Mouse (Mus musculus): ENCODE measurements at regions not wholly inside any gene's neighbourhood (a gene's known extent, or its start where the extent isn't known, plus 50 kb on each side); places are given as distances from the start of the nearest gene placed in this dataset.
A peak's percentile ranks its signal among the peaks of the same experiment; 100 is the strongest.
"Not testable (repeated sequence)": the region's sequence is repeated elsewhere in the genome, so short reads cannot be mapped to it uniquely, and the experiment has no call there.

DNA sequence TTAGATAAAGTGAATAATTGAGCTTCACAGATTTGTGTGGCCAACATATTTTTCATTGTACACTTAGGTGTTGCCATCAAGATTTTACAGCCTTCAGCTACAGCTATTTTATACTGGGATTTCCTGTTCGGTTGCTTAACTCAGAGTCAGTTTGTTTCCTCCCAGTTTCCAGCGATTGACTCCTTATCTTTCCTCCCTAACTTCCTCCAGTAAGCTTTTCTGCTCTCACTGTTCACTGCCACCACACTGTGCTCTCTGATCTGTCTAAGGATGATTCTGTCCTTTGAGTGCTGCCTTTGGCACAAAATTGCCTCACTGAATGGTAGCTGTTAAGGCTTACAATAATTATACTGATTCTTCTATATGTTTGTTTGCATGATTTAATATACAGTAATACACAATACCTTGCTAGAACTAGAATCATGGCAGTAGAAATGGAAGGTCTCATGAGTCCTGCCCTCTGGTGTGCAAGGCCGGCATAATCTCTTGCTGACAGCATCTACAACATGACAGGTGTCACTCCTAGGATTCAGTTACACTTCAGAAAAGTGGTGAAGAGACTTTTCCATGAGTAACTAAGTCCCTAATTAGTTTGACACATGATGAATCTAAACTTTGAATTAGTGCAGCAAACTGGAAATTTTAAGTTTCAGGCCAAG, 558.0 kb upstream of the Olfr1507 start:
- not testable (repeated sequence) for H3K9me3 ChIP-seq (replicated peaks; ENCODE audit: low read length); DNase-seq (ENCODE audit: low spot score); ATAC-seq (replicated peaks; ENCODE audit: low FRiP score, low read depth); H3K9ac ChIP-seq (ENCODE audit: low read depth, low read length); H3K27ac ChIP-seq; H3K4me3 ChIP-seq (replicated peaks; ENCODE audit: low read depth, low read length); H3K27me3 ChIP-seq (ENCODE audit: insufficient read depth, low read length); H3K4me1 ChIP-seq (replicated peaks; ENCODE audit: insufficient read depth, low read length); H3K4me2 ChIP-seq (ENCODE audit: low read length); H3K36me3 ChIP-seq (ENCODE audit: insufficient read depth, low read length)
- WGBS = 40% methylated on average over 2 of the region's 3 CpGs

DNA sequence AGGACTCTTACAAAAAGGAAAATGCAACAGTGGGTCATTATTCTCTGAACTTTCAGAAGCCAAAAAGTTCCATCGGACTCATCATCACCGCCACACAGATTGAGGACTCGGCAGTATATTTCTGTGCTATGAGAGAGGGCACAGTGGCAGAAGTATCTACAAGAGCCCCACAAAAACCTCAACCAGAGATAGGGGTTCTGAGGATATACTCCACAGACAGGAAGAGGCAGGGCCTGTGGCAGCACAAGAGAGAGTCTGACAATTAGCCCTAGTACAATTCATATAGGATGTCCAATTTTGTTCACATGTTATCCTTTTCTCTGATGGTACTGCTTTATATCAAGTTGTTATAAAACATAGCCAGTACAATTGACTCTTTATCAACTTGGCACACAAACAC, 552.1 kb upstream of the Olfr1507 start:
- not testable (repeated sequence) for DNase-seq (ENCODE audit: low spot score); H3K4me1 ChIP-seq (replicated peaks; ENCODE audit: insufficient read depth, low read length); H3K27ac ChIP-seq; H3K9me3 ChIP-seq (replicated peaks; ENCODE audit: low read length); H3K36me3 ChIP-seq (ENCODE audit: insufficient read depth, low read length); ATAC-seq (replicated peaks; ENCODE audit: low FRiP score, low read depth); H3K4me2 ChIP-seq (ENCODE audit: low read length); H3K9ac ChIP-seq (ENCODE audit: low read depth, low read length); H3K27me3 ChIP-seq (ENCODE audit: insufficient read depth, low read length); H3K4me3 ChIP-seq (replicated peaks; ENCODE audit: low read depth, low read length)
- WGBS = 88% methylated on average over 3 of the region's 3 CpGs

DNA sequence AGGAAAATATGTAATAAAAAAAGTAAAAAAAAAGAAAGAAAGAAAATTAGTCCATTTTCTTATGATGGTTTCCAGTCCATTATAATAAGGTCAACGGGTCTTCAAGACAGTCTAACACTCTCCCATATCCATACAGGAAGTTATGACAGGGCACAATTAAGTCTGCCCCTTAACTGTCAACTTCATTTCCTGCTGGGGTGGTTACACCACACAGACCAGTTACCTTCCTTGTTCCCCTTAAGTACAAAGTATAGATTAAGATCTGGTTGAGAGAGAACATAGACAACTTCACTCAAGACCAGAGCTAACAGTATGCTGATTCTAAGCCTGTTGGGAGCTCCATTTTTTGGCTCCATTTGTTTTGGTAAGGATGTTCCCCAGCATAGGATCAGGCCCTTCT, 551.4 kb upstream of the Olfr1507 start:
- not testable (repeated sequence) for H3K27me3 ChIP-seq (ENCODE audit: insufficient read depth, low read length); H3K4me1 ChIP-seq (replicated peaks; ENCODE audit: insufficient read depth, low read length); H3K9me3 ChIP-seq (replicated peaks; ENCODE audit: low read length); ATAC-seq (replicated peaks; ENCODE audit: low FRiP score, low read depth); DNase-seq (ENCODE audit: low spot score); H3K36me3 ChIP-seq (ENCODE audit: insufficient read depth, low read length); H3K9ac ChIP-seq (ENCODE audit: low read depth, low read length); H3K4me2 ChIP-seq (ENCODE audit: low read length); H3K4me3 ChIP-seq (replicated peaks; ENCODE audit: low read depth, low read length); H3K27ac ChIP-seq
- 86% methylated on average over 1 of the region's 1 CpGs for WGBS

DNA sequence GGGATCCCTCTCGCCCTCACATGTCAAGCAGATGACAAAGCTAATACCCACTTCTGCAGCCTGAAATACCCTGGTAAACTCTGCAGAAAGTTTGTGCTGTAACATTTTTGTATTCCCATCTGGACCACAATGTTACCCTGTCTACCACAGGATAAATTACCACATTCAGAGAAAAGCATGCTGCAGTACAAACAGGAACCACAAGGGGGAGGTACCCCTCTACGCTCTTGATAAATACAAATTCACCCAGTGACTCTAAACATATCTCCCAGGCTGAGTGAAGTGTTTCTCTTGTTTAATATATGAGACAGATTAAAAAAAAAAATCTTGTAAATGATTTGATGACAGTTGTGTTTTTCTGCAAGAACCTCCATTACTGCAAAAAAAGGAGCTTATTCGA, 549.8 kb upstream of the Olfr1507 start:
- H3K4me2 ChIP-seq (ENCODE audit: low read length); ATAC-seq (replicated peaks; ENCODE audit: low FRiP score, low read depth); H3K9me3 ChIP-seq (replicated peaks; ENCODE audit: low read length); H3K27ac ChIP-seq; H3K27me3 ChIP-seq (ENCODE audit: insufficient read depth, low read length); H3K4me1 ChIP-seq (replicated peaks; ENCODE audit: insufficient read depth, low read length); H3K36me3 ChIP-seq (ENCODE audit: insufficient read depth, low read length); H3K4me3 ChIP-seq (replicated peaks; ENCODE audit: low read depth, low read length); H3K9ac ChIP-seq (ENCODE audit: low read depth, low read length): not testable (repeated sequence)
- peak; percentile 21 for DNase-seq (ENCODE audit: low spot score)
- TF ChIP-seq CTCF (IDR thresholded peaks at IDR 0.05; ENCODE audit: low read depth) = peak; percentile 54
- WGBS = 84% methylated on average over 3 of the region's 3 CpGs

DNA sequence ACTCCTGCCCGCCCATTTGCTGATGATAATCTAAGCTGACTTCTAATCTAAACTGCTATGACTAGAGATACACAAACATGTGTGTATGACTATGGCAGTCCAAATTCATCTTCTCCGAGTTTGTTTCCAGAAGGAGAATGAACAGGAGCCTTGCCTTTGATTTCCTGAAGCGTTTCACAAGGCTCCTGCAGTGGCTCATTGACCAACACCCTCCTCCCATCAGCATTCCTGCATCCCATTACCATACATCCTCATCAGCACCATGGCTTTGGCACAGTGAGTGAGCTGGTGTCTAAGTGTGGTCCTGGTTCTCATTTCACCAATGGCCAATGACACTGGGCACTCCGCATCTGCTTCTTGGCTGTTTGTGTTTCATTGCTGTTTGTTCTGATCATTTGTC, 548.6 kb upstream of the Olfr1507 start:
- H3K4me3 ChIP-seq (replicated peaks; ENCODE audit: low read depth, low read length); H3K27ac ChIP-seq; H3K4me2 ChIP-seq (ENCODE audit: low read length); H3K27me3 ChIP-seq (ENCODE audit: insufficient read depth, low read length); H3K9ac ChIP-seq (ENCODE audit: low read depth, low read length); ATAC-seq (replicated peaks; ENCODE audit: low FRiP score, low read depth); H3K9me3 ChIP-seq (replicated peaks; ENCODE audit: low read length); H3K36me3 ChIP-seq (ENCODE audit: insufficient read depth, low read length); H3K4me1 ChIP-seq (replicated peaks; ENCODE audit: insufficient read depth, low read length); DNase-seq (ENCODE audit: low spot score): not testable (repeated sequence)
- WGBS = 68% methylated on average over 3 of the region's 4 CpGs

DNA sequence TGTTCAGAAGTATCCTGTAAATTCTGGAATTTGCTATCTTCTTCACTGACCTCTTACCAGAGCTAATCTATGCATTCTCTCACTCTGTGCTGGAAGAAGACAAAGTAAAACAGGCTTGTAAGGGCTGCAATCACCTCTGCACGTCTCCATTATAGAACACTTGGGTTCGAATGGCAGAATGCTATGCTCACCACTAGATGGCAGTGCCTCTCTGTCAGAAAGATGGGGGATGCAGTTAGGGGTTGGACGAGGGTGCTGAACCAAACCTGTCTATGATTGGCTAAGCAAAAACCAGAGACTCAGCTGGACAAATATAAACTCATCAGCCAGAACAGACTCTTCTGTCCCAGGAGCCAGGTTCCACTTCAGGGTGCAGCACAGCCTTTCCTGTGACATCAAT, 546.5 kb upstream of the Olfr1507 start:
- not testable (repeated sequence) for H3K36me3 ChIP-seq (ENCODE audit: insufficient read depth, low read length); H3K9me3 ChIP-seq (replicated peaks; ENCODE audit: low read length); H3K4me2 ChIP-seq (ENCODE audit: low read length); H3K27me3 ChIP-seq (ENCODE audit: insufficient read depth, low read length); H3K4me3 ChIP-seq (replicated peaks; ENCODE audit: low read depth, low read length); H3K4me1 ChIP-seq (replicated peaks; ENCODE audit: insufficient read depth, low read length); H3K27ac ChIP-seq; ATAC-seq (replicated peaks; ENCODE audit: low FRiP score, low read depth); H3K9ac ChIP-seq (ENCODE audit: low read depth, low read length)
- WGBS = 13% methylated on average over 3 of the region's 3 CpGs
- DNase-seq (ENCODE audit: low spot score) = peak; percentile 10
- TF ChIP-seq CTCF (IDR thresholded peaks at IDR 0.05; ENCODE audit: low read depth) = peak; percentile 56

DNA sequence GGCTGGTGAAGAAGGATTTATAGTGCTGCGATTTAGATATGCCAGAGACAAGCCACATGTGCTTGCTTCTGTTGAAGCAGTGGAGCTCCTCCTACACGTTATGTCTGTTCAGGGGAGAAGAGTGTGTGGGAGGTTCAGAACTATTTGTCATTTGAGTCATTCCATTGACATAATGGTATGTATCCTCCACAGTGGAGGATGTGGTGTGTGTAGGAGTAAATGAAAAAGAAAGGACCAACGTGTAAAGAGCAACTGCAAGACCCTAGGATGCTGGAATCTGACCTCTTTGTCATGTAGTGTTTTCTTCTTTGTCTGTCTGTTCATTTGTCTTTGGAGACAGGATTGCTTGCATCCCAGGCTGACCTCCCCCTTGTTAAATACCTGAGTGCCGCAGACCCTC, 543.9 kb upstream of the Olfr1507 start:
- ATAC-seq (replicated peaks; ENCODE audit: low FRiP score, low read depth) (peak; percentile 43; the same call in 1 of the 2 replicates), DNase-seq (ENCODE audit: low spot score) (peak; percentile 64)
- H3K27me3 ChIP-seq (ENCODE audit: insufficient read depth, low read length); H3K4me2 ChIP-seq (ENCODE audit: low read length); H3K4me3 ChIP-seq (replicated peaks; ENCODE audit: low read depth, low read length); H3K36me3 ChIP-seq (ENCODE audit: insufficient read depth, low read length); H3K4me1 ChIP-seq (replicated peaks; ENCODE audit: insufficient read depth, low read length); H3K9ac ChIP-seq (ENCODE audit: low read depth, low read length); H3K9me3 ChIP-seq (replicated peaks; ENCODE audit: low read length); H3K27ac ChIP-seq: not testable (repeated sequence)
- 28% methylated on average over 4 of the region's 4 CpGs for WGBS

DNA sequence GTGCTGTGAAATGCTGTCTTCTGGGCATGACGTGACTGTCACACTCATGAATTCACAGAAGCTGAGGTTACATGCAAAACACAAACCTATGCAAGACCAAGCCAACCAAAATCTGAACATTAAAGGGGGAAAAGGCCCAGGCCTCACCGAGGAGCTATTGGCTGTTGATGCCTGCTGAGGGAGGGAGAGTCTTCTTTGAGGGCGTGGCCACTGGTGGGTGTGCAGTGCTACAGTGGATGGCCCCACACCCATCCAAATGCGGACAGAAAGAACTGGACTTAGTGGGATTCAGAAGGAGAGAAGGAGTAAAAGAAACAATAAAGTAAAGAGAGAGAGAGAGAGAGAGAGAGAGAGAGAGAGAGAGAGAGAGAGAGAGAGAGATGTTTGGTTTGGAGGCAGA, 539.4 kb upstream of the Olfr1507 start:
- not testable (repeated sequence) for H3K4me2 ChIP-seq (ENCODE audit: low read length); H3K36me3 ChIP-seq (ENCODE audit: insufficient read depth, low read length); ATAC-seq (replicated peaks; ENCODE audit: low FRiP score, low read depth); DNase-seq (ENCODE audit: low spot score); H3K27ac ChIP-seq; H3K9ac ChIP-seq (ENCODE audit: low read depth, low read length); H3K27me3 ChIP-seq (ENCODE audit: insufficient read depth, low read length); H3K4me1 ChIP-seq (replicated peaks; ENCODE audit: insufficient read depth, low read length); H3K4me3 ChIP-seq (replicated peaks; ENCODE audit: low read depth, low read length); H3K9me3 ChIP-seq (replicated peaks; ENCODE audit: low read length)
- no CpG with 5 or more reads among the region's 4 CpGs for WGBS

DNA sequence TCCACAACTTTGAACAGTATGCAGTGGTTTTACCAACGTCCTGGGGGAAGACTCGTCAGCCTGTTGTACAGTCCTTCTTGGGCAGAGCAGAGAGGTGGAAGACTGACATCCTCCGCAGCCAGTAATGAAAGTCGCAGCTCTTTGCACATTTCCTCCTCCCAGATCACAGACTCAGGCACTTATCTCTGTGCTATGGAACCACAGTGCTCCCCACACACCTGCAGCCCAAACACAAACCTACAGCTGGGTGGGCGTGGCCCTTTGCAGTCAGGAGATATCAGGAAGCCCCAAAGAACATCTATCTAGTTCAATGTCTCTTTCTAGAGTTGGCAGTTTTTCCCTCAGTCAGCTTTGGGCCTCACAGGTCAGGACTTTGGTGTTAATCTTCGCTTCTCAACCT, 537.7 kb upstream of the Olfr1507 start:
- not testable (repeated sequence) for H3K9me3 ChIP-seq (replicated peaks; ENCODE audit: low read length); H3K27me3 ChIP-seq (ENCODE audit: insufficient read depth, low read length); H3K9ac ChIP-seq (ENCODE audit: low read depth, low read length); H3K4me1 ChIP-seq (replicated peaks; ENCODE audit: insufficient read depth, low read length); H3K36me3 ChIP-seq (ENCODE audit: insufficient read depth, low read length); ATAC-seq (replicated peaks; ENCODE audit: low FRiP score, low read depth); H3K27ac ChIP-seq; DNase-seq (ENCODE audit: low spot score); H3K4me3 ChIP-seq (replicated peaks; ENCODE audit: low read depth, low read length); H3K4me2 ChIP-seq (ENCODE audit: low read length)
- WGBS = 86% methylated on average over 1 of the region's 6 CpGs

DNA sequence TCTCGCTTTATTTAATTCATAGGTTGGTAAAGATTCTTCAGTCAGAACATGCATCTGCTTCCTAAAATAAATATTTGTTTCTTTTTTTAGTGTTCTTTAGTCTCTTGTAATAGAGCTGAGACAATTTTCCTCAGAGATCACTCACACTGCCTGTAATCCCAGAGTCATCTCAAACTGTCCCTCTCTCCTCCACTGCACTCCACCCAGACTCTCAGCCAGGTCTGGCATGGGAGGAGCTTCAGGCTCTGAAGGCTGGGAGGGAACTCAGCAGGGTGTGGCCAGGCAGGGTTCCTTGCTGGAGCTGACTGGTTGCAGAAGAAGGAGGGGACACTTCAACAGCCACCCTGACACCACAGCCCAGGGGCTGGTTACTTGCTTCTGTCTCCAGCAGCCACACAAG, 536.9 kb upstream of the Olfr1507 start:
- H3K27ac ChIP-seq; ATAC-seq (replicated peaks; ENCODE audit: low FRiP score, low read depth); H3K27me3 ChIP-seq (ENCODE audit: insufficient read depth, low read length); H3K9me3 ChIP-seq (replicated peaks; ENCODE audit: low read length); DNase-seq (ENCODE audit: low spot score); H3K36me3 ChIP-seq (ENCODE audit: insufficient read depth, low read length); H3K9ac ChIP-seq (ENCODE audit: low read depth, low read length); H3K4me2 ChIP-seq (ENCODE audit: low read length); H3K4me3 ChIP-seq (replicated peaks; ENCODE audit: low read depth, low read length); H3K4me1 ChIP-seq (replicated peaks; ENCODE audit: insufficient read depth, low read length): not testable (repeated sequence)
- no CpG with 5 or more reads among the region's 1 CpGs for WGBS

Measured in kidney, postnatal 0 days (tissue).